Mouse (Mus musculus) heart, adult 11 months (tissue): ENCODE measurements around the gene Olfr92.
"Not testable (repeated sequence)": the region's sequence is repeated elsewhere in the genome, so short reads cannot be mapped to it uniquely, and the experiment has no call there.

Experiments used
- DNase-seq: peaks from one replicate; pipeline ENCODE4 v3.0.0; 2022

Olfr92 gene

GRCm38 (mm10) chr17:37119988-37120387 lies at the start of gene Olfr92:
Gene Olfr92, minus strand, starts transcription at chr17:37120088.
- DNase-seq, result no peak

- DNase-seq, result no peak
Observed at GRCm38 (mm10) chr17:37161394-37161793, 41.5 kb upstream of the Olfr92 start, which contains the start of gene Olfr93. Gene Olfr93, minus strand, starts transcription at chr17:37161494.

DNA sequence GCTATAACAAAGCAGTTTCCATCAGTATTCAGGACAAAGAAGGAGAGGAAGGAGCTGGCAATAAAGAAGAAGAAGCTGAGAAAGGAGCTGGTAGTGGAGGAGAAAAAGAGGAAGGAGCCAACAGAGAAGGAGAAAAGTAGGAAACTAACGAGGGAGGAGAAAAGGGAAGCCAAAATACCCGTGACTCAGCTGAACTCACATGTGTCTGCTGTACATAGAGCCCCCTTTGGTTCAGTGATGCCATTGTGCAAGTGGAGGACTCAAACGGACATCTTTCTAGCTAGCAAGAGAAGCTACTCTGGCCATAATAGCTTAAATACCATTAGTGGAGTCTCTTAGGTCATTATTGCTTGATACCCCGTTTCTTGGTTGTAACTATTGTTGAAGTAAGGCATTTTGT lies 11.5 kb upstream of the Olfr92 start:
- not testable (repeated sequence) for DNase-seq

DNA sequence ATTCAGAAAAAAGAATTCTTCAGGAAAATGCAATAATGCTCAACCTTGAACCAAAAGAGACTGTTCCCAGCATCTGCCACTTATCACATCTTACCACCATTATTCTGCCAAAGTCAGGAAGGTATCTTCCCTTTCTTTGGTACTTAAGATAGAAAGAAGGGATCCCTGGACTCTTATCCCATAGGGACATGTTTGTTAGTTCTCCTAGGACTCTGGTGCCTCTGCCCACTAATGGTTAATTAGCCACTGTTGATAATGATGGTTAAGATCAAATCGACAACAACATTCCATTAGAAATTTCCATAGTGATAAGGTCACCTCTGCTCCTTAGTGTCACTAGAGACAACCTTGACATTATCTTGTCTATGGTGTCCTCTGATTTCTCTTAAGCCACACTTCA lies 21.7 kb downstream of the Olfr92 start, which contains the start of gene Olfr91:
TSS of gene Olfr91 (minus strand) at position 101 of the 400 bp plus-strand sequence.
- DNase-seq, result no peak

GRCm38 (mm10) chr17:37093289-37093688 lies 26.6 kb downstream of the Olfr92 start:
- peak; percentile 83 for DNase-seq

DNA sequence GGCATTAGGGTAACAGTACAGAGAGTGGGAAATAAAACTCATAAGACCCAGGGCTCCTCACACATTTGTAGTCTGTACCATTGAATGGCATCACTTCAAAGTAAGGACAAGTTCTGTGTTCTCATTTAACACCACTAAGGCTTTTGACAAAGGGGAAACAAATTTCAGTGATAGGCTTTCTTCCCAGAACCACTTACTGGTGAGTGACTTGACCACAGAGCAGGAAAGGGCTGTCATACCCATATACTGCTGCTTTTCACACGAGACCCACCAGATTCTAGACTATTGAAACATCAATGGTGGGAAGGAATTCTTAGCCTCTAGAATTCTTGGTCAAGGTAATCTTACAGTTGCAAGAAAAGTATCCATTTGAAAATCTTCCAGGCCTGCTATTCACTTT lies 27.7 kb downstream of the Olfr92 start:
- no peak for DNase-seq

DNA sequence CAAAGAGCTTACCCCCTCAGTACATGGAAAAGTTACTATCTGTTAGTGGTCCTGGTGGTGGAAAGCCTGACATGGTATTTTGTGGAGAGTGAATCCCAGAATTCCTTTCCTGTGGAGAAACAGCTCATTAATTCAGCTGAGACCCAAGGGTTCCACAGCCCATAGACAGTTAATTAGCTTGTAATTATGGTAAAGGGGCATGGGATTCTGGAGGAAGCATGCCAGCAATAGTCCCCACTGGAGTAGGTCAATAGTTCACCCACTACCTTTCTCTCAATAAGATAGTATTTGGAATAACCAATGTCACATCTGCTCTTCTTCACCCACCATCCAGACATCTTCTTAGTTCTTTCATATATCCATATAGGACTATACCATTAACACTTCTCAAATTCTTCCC lies 31.5 kb downstream of the Olfr92 start, which contains the start of gene Olfr90:
TSS of gene Olfr90 (minus strand) at position 101 of the 400 bp plus-strand sequence.
- DNase-seq, result no peak

GRCm38 (mm10) chr17:37085545-37085944 lies 34.3 kb downstream of the Olfr92 start:
- peak; percentile 81 for DNase-seq

DNA sequence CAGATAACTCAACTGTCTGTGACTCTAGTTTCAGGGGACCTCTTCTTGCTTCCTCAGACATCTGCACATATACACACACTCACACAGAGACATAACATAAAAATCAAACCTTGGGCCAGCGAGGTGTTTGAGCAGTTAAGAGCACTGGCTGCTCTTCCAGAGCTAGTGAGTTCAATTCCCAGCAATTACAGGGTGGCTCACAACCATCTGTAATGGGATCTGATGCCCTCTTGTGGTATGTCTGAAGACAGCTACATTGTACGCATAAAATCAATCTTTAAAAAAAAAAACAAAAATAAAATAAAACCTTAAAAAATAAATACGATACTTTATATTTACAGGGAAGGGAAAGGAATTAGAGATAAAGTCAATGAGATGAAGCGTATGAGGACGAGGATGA lies 35.3 kb downstream of the Olfr92 start:
- no peak for DNase-seq

GRCm38 (mm10) chr17:37083327-37083726 lies 36.6 kb downstream of the Olfr92 start:
- DNase-seq, result peak; percentile 92

DNA sequence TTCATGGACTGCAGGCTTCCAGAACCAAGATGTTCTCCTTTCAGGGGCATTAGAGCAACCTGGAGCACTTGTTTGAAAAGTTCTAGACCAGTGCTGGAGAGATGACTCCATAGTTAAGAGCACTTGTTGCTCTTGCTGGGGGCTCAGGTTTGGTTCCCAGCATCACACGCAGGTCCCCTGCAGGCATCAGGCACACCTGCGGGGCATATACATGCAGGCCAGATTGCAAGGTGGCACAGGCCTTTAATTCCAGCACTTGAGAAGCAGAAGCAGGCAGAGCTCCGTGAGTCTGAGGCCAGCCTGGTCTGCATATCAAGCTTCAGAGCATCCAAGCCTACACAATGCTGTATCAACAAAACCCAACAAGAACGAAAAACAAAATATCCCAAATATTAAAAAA lies 38.2 kb downstream of the Olfr92 start:
- peak; percentile 76 for DNase-seq

- peak; percentile 93 for DNase-seq
Observed at GRCm38 (mm10) chr17:37080119-37080518, 39.8 kb downstream of the Olfr92 start.

DNA sequence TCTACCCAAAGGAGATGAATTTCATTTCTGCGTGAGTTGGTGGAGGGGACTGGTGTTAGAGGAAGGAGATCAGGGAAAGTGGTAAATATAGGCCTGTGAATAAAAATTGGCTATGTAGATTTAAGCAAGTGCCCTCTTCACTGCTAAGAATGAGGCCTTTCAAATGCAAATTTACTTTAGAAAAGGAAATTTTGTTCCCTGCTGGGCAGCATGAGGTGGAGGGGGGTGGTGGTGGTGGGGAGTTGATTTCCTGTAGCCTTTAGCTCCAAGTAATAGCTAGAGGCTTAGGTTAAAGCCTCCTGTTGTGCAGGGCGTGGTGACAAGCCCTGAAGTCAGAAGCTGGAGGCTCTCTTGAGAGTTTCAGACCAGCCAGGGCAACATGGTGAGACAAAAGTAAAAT lies 40.9 kb downstream of the Olfr92 start:
- no peak for DNase-seq

DNA sequence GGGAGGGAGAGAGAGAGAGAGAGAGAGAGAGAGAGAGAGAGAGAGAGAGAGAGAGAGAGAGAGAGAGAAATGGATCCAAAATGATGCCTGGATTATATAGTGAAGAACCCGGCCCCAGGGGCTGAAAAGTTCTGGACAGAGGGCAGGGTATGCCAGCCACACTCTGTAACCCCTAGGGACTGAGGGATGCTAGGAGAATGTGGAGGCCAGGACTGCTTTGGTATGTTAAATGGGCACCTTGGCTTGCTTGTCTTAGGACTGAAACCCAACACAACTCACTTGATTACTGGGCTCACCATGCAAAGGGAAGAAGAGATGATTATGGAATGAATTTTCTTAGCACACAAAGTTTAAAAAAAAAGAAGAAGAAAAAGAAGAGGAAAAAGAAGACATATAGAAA lies 41.7 kb downstream of the Olfr92 start:
- peak; percentile 41 for DNase-seq

GRCm38 (mm10) chr17:37075766-37076165 lies 44.1 kb downstream of the Olfr92 start:
- DNase-seq, result peak; percentile 72

DNA sequence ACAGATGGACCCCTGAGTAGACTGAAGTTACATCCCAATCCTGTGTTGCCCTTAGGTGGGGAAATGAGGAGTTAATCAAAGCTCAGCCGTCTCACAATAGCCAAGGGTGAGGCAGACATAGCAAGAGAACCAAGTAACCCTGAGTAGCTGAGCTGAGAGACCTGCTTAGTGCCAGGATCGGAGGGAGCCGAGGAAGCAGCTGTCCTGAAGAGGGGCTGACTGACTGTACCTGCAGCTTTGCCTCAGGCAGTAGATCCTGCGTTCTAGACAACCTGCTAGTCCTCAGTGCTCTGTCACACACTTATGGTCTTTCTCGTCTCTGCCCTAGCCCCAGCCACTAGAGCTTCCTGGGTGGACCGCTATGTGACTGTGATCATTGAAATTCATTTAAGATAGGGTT lies 44.7 kb downstream of the Olfr92 start:
- peak; percentile 64 for DNase-seq

- peak; percentile 87 for DNase-seq
Observed at GRCm38 (mm10) chr17:37072730-37073276, 47.1 kb downstream of the Olfr92 start.

- peak; percentile 54 for DNase-seq
Observed at GRCm38 (mm10) chr17:37072080-37072729, 47.7 kb downstream of the Olfr92 start.

- peak; percentile 66 for DNase-seq
Observed at GRCm38 (mm10) chr17:37070121-37070520, 49.8 kb downstream of the Olfr92 start.

GRCm38 (mm10) chr17:37067861-37068260 lies 52.0 kb downstream of the Olfr92 start:
- peak; percentile 52 for DNase-seq

GRCm38 (mm10) chr17:37065993-37066392 lies 53.9 kb downstream of the Olfr92 start:
- no peak for DNase-seq

DNA sequence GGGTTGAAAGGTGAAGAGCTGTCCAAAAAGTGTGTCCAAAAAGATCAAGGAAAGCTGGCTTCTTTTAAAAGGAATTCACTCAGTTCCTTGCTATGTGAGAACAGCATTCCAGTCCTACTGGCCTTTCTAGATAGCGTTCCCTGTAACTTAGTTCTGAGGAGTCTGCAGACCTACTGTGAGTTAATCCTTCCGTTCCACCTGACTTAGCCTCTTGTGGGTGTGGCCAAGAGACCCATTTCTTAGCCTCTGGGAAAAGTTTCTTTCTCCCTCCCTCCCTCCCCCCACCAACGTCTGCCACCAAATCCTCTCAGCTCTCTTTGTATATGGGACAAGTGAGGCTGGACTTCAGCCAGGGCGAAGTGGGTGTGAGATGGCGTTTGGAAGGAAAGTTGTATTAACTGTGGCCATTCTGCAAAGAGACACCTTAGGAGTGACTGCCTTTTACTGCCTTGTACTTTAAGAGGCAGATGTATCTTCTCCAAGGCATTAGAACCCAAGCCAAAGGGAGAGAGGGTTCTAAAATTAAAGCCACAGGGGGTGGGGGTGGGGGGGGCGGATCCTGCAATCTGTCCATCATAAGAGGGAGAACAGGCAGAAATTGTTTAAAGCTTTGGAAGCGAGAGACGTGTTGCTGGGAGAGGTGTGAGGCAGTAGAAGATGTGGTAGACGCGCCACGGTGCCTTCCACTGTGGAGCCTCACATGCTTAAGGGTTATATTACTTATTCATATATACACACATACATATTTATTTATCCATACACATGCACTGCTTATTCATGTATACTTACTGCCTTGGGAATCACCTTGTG lies 56.0 kb downstream of the Olfr92 start:
- no peak for DNase-seq

GRCm38 (mm10) chr17:37063063-37063462 lies 56.8 kb downstream of the Olfr92 start:
- no peak for DNase-seq
